Mouse (Mus musculus) hindbrain, embryonic 16.5 days (tissue): ENCODE measurements around the gene Map4. TPM values are rescaled to one million over a fixed set of nuclear protein-coding genes. Genes with fewer than 3 reads are reported as not detected.
A peak's percentile ranks its signal among the peaks of the same experiment; 100 is the strongest.
"Not testable (repeated sequence)": the region's sequence is repeated elsewhere in the genome, so short reads cannot be mapped to it uniquely, and the experiment has no call there.

Experiments used
- ATAC-seq: fragments of 200-750 bp; cut with Nextera tagmentation; 2 replicates; pipeline ENCODE4 v1.8.0; 2017; ENCODE audit warnings: moderate TSS enrichment, moderate library complexity
- H3K27ac ChIP-seq: fragments of 300-500 bp; sonication (generic); 2 replicates; pipeline ENCODE4 v1.5.1; 2014; ENCODE audit warnings: low read depth, mild to moderate bottlenecking, control low read depth, low read length, moderate library complexity
- H3K27me3 ChIP-seq: fragments of 300-500 bp; sonication (generic); replicated peaks from 2 replicates; pipeline ENCODE4 v1.6.1; 2014; ENCODE audit warnings: low read length; ENCODE audit not compliant: control insufficient read depth, insufficient read depth
- H3K36me3 ChIP-seq: fragments of 300-500 bp; sonication (generic); 2 replicates; pipeline ENCODE4 v1.6.1; 2014; ENCODE audit warnings: mild to moderate bottlenecking, low read length, moderate library complexity, mixed read lengths; ENCODE audit not compliant: control insufficient read depth, insufficient read depth
- H3K4me1 ChIP-seq: fragments of 300-500 bp; sonication (generic); 2 replicates; pipeline ENCODE4 v1.6.1; 2014; ENCODE audit warnings: low read depth, low read length; ENCODE audit not compliant: control insufficient read depth, insufficient read depth
- H3K4me2 ChIP-seq: fragments of 300-500 bp; sonication (generic); 2 replicates; pipeline ENCODE4 v1.6.1; 2014; ENCODE audit warnings: mild to moderate bottlenecking, low read length, control low read depth, moderate library complexity
- H3K4me3 ChIP-seq: fragments of 300-500 bp; sonication (generic); 2 replicates; pipeline ENCODE4 v1.5.1; 2014; ENCODE audit warnings: mild to moderate bottlenecking, low read length, control low read depth, moderate library complexity
- H3K9ac ChIP-seq: fragments of 300-500 bp; sonication (generic); 2 replicates; pipeline ENCODE4 v1.6.1; 2014; ENCODE audit warnings: low read depth, mild to moderate bottlenecking, control low read depth, low read length, moderate library complexity
- H3K9me3 ChIP-seq: fragments of 300-500 bp; sonication (generic); 2 replicates; pipeline ENCODE4 v1.6.1; 2014; ENCODE audit warnings: mild to moderate bottlenecking, low read length, moderate library complexity; ENCODE audit not compliant: control insufficient read depth
- WGBS: fragments of 180-500 bp; shearing (Covaris S2); extraction: QIAGEN DNeasy Blood & Tissue Kit; methylation state at CpG from one replicate; pipeline ENCODE4 v1.1.7; 2014; 5-methylcytosine and 5-hydroxymethylcytosine counted together
- polyA plus RNA-seq: library from polyadenylated mRNA; unstranded; fragments of >200 nt; fragmentation: Nextera tagmentation; extraction: Ambion mirVana; gene quantifications from 2 replicates; pipeline ENCODE4 v1.2.1, GENCODE M21; 2015

The Map4 gene
- polyA plus RNA-seq, 1 experiment from 2014 or later: 206 TPM

GRCm38 (mm10) chr9:109968351-109969116 lies 37.3 kb downstream of the Map4 start:
- WGBS: 68% methylated on average over 4 of the region's 4 CpGs
- H3K4me2 ChIP-seq: no peak overlapping the region
- no peak overlapping the region for H3K27ac ChIP-seq
- H3K27me3 ChIP-seq: no peaks in the 10 kb centered on the region
- no peaks in the 10 kb centered on the region for H3K36me3 ChIP-seq
- H3K4me3 ChIP-seq: no peak overlapping the region
- no peak for ATAC-seq
- H3K9me3 ChIP-seq: no peaks in the 10 kb centered on the region
- no peak overlapping the region for H3K9ac ChIP-seq
- H3K4me1 ChIP-seq: no peaks in the 10 kb centered on the region

- Histone ChIP-seq H3K9ac (no peak overlapping the region), H3K4me2 (no peak overlapping the region), H3K27me3 (no peaks in the 10 kb centered on the region), H3K36me3 (no peaks in the 10 kb centered on the region), H3K4me1 (no peaks in the 10 kb centered on the region), H3K9me3 (no peaks in the 10 kb centered on the region), H3K4me3 (no peak overlapping the region), H3K27ac (no peak overlapping the region)
- no peak for ATAC-seq
- 76% methylated on average over 3 of the region's 3 CpGs for WGBS
Measured at GRCm38 (mm10) chr9:109969181-109969580, 37.9 kb downstream of the Map4 start.

- no peaks in the 10 kb centered on the region for H3K27me3 ChIP-seq
- H3K9ac ChIP-seq: no peak overlapping the region
- H3K4me3 ChIP-seq: no peak overlapping the region
- 85% methylated on average over 4 of the region's 4 CpGs for WGBS
- no peaks in the 10 kb centered on the region for H3K36me3 ChIP-seq
- no peak overlapping the region for H3K4me2 ChIP-seq
- no peak overlapping the region for H3K27ac ChIP-seq
- no peaks in the 10 kb centered on the region for H3K9me3 ChIP-seq
- ATAC-seq: no peak
- H3K4me1 ChIP-seq: no peaks in the 10 kb centered on the region
Measured at GRCm38 (mm10) chr9:109969792-109970336, 38.6 kb downstream of the Map4 start.

GRCm38 (mm10) chr9:109971711-109972110 lies 40.5 kb downstream of the Map4 start:
- not testable (repeated sequence) for H3K4me3 ChIP-seq, H3K9ac ChIP-seq, H3K27ac ChIP-seq, ATAC-seq, H3K4me2 ChIP-seq, H3K36me3 ChIP-seq, H3K9me3 ChIP-seq, H3K4me1 ChIP-seq, H3K27me3 ChIP-seq
- 96% methylated on average over 5 of the region's 5 CpGs for WGBS

- H3K36me3 ChIP-seq, H3K4me3 ChIP-seq, H3K4me1 ChIP-seq, H3K9me3 ChIP-seq, ATAC-seq, H3K27ac ChIP-seq, H3K9ac ChIP-seq, H3K4me2 ChIP-seq, H3K27me3 ChIP-seq: not testable (repeated sequence)
- 95% methylated on average over 4 of the region's 4 CpGs for WGBS
Measured at GRCm38 (mm10) chr9:109980223-109980622, 49.0 kb downstream of the Map4 start.

GRCm38 (mm10) chr9:109985416-109985815 lies 54.2 kb downstream of the Map4 start:
- WGBS: 20% methylated on average over 4 of the region's 4 CpGs

GRCm38 (mm10) chr9:109989084-109989483 lies 57.8 kb downstream of the Map4 start:
- no peak for ATAC-seq
- Histone ChIP-seq H3K4me3 (no peak overlapping the region), H3K27me3 (no peaks in the 10 kb centered on the region), H3K9me3 (no peaks in the 10 kb centered on the region), H3K36me3 (no peaks in the 10 kb centered on the region), H3K27ac (0 out of 2 replicates have a peak overlapping the region, but pooled peaks have one; percentile 44), H3K4me1 (no peaks in the 10 kb centered on the region), H3K9ac (no peak overlapping the region), H3K4me2 (no peak overlapping the region)
- 76% methylated on average over 1 of the region's 1 CpGs for WGBS

More at GRCm38 (mm10) chr9:109985416-109985815, 54.2 kb downstream of the Map4 start:
- no peaks in the 10 kb centered on the region for H3K4me1 ChIP-seq
- H3K9ac ChIP-seq: no peak overlapping the region
- no peak overlapping the region for H3K27ac ChIP-seq
- no peaks in the 10 kb centered on the region for H3K9me3 ChIP-seq
- no peak overlapping the region for H3K4me2 ChIP-seq
- 0 out of 2 replicates have a peak, but pooled peaks cover 3% of the 10 kb centered on the region for H3K36me3 ChIP-seq
- no peak overlapping the region for H3K4me3 ChIP-seq
- peak; percentile 89 for ATAC-seq
- no peaks in the 10 kb centered on the region for H3K27me3 ChIP-seq

GRCm38 (mm10) chr9:109997441-109997840 lies 66.2 kb downstream of the Map4 start:
- no peak overlapping the region for H3K27ac ChIP-seq
- 33% methylated on average over 4 of the region's 4 CpGs for WGBS
- 0 out of 2 replicates have a peak, but pooled peaks cover 2% of the 10 kb centered on the region for H3K36me3 ChIP-seq

GRCm38 (mm10) chr9:110001946-110002345 lies 70.7 kb downstream of the Map4 start:
- 68% methylated on average over 1 of the region's 1 CpGs for WGBS
- Histone ChIP-seq H3K27ac (no peak overlapping the region), H3K4me2 (no peak overlapping the region), H3K4me3 (no peak overlapping the region), H3K36me3 (0 out of 2 replicates have a peak, but pooled peaks cover 2% of the 10 kb centered on the region), H3K4me1 (peaks cover 3% of the 10 kb centered on the region; the same call in 1 of the 2 replicates), H3K9ac (no peak overlapping the region), H3K9me3 (no peaks in the 10 kb centered on the region), H3K27me3 (no peaks in the 10 kb centered on the region)
- no peak for ATAC-seq

More at GRCm38 (mm10) chr9:109997441-109997840, 66.2 kb downstream of the Map4 start:
- Histone ChIP-seq H3K9me3 (no peaks in the 10 kb centered on the region), H3K4me1 (peaks cover 3% of the 10 kb centered on the region; the same call in 1 of the 2 replicates), H3K27me3 (no peaks in the 10 kb centered on the region), H3K4me3 (no peak overlapping the region), H3K4me2 (no peak overlapping the region), H3K9ac (no peak overlapping the region)
- no peak for ATAC-seq
